Mouse (Mus musculus) hematopoietic stem cell, adult 5-6 weeks (primary cell): ENCODE data around the gene Cenpq. TPM values are rescaled to one million over a fixed set of nuclear protein-coding genes. Genes with fewer than 3 reads are reported as not detected.
A peak's percentile ranks its signal among the peaks of the same experiment; 100 is the strongest.

Experiments used
- ATAC-seq, 2 experiments: fragments of 125-278 bp in 1 of 2; replicated peaks in 1 of 2; 2 replicates each; pipeline ENCODE4 v1.8.0; 2016 to 2017; ENCODE audit warnings: inconsistent platforms in 2 of 2, mild to moderate bottlenecking in 2 of 2, moderate number of reproducible peaks in 2 of 2, low read depth in 1 of 2, moderate TSS enrichment in 1 of 2; ENCODE audit not compliant: low FRiP score in 2 of 2, poor library complexity in 2 of 2, severe bottlenecking in 2 of 2, insufficient read depth in 1 of 2, low TSS enrichment in 1 of 2
- total RNA-seq: library from RNA; stranded (forward); fragments of 172-1452, 232-1000 nt; gene quantifications from 2 replicates; pipeline ENCODE4 v1.2.3, GENCODE M21; 2017

Gene Cenpq
- total RNA-seq: 45.8 and 49.4 TPM in 2 replicates

DNA sequence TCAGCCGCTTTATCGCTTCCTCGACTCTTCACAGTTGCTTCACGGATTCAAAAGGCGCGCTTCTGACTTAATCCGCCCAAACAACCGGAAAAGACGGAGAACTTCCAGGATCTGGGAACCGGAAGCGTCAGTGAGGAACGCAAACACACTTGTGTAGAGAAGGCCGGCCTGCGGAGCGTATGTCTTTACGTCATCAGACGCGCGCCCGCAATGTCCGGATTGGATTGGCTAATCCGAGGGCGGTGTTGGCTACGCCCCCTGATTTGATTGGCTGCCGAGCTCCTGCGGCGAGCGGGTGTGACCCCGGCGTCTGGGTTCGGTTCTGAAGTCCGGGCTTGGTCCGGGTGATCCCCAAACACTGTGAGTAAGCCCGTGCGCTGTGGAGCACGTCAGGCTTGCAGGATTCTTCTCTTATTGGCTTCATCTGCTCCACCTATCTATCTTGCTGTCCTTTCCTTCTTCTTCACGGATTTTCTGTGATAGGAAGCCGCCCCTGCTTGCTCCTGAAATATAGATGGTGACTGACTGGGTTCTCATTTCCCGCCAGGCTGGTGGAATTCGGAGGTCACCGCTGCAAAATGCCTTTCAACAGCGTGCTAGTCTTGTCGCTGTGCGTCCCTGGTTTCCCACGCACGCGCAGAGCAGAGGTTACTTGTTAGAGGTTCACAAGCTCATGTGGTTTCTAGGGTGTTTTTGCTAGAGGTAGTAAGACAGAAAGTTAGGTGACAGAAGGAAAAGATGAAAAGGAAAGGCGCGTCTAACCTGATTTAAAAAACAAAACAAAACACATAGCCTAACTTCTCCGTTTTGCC, at the start of gene Cenpq, which contains the start of gene Mut:
Gene Cenpq, minus strand, starts transcription at position 628 of the 812 bp plus-strand sequence.
Gene Mut, plus strand, starts transcription at position 266 of the 812 bp plus-strand sequence.
- peak; percentile 97 to 98 for ATAC-seq

DNA sequence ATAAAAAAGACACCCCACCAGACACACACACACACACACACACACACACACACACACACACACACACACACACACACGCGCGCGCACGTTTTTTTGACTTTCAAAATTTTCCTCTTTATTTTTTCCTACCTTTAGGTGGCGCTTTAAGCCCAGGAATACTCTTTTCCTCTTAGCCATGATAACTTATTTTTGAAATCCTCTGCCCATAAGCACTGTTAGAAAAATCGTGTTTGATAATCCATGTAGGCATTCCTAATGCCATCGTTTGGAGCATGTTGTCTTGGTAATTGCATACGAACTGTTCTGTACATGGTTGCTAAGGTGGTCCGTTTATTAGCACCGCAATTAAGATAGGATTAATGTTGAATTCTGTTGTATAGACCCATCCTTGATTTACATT, 43.1 kb upstream of the Cenpq start:
- ATAC-seq: no peak

DNA sequence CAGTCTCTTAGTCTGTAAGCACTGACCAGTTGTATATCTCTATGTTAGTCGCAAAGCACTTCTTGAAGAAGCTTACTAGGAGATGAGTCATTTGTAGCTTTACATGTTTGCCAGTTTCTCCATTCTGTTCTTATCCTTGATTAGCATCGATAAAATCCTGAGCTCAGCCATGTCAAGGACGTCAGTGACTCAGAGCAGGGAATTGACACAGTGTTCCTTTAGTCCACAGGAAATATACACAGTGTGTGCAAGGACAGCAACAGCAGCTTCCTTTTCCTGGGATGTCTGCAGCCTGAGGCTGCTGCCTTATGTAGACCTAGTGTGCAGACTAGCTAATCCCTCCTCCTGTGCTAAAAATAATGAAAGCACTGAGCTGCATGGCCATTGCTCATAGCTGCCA, 13.7 kb upstream of the Cenpq start:
- ATAC-seq: no peak

DNA sequence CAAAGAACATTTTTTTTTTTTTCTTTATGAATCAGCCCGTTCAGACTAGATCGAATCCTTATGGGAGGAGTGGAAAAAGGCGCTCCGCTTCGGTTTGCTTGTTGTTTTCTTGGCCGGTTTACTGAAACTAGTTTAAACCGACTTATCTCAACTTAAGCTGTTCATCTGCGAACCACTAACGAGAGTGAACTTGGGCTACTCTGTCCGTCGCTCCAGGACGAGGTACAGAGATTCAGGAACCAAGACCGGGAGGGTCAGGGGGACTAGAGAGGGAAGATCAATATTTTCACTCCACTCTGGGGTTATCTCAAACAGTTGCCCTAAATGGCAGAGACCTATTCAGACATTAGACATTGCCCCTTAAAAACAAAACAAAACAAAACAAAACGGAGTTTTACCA, 862 bp downstream of the Cenpq start:
- peak; percentile 2 to 27; a peak in 3 of 4 replicates for ATAC-seq

DNA sequence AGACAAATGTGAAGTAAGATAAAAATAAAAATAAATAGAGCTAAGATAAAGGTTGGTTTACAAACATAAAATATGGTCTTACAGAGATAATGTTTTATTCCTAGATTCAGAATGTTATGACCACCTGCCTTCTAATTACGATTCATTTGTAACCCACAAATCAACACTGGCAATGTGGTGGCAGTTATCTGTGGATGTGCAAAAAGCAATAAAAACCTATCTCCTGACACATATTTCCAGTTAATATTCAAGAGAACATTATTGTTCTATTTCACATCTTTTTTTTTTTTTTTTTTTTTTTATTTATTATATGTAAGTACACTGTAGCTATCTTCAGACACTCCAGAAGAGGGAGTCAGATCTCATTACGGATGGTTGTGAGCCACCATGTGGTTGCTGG, 19.3 kb downstream of the Cenpq start:
- ATAC-seq: no peak

DNA sequence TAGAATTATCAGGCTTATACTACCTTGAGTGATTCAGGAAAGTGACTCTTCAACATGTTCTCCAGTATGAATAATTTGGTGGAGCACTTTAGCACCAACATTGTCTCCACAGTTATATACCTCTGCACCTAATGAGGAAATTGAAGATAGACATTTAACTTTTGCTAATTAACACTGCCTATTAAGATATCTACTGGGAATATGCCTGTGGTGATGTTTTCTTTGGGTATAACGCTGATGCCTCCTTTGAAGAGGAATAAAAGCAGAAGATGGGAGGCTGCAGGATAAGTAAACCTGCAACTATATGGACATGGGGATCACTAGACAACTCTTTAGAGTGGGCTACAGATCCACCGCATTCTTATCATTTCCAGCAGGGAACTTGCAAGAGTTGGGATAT, 20.6 kb downstream of the Cenpq start, which contains the start of gene Glyatl3:
Gene Glyatl3, minus strand, starts transcription at position 101 of the 400 bp plus-strand sequence.
- no peak for ATAC-seq

DNA sequence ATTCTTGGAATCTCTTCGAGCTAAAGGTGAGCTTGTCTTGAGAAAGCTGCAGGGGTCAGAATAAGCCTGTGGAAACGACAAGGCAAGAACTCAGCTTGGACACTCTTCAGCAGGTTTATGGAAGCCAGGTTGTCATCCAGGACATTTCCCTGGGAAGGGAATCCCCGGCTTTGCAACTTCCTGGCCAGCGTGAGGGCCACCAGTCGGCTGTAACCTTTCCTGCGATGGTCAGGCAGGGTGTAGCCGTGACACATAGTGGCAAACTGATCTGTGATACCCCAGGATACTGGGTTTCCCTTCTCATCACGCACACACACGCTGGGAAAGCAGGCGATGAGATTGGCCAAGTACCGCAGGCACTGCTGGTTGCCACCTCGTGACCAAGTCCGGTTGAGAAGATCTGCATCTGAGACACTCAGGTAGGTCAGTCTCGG, 30.1 kb downstream of the Cenpq start:
- peak; percentile 42 to 57; a peak in 3 of 4 replicates for ATAC-seq

DNA sequence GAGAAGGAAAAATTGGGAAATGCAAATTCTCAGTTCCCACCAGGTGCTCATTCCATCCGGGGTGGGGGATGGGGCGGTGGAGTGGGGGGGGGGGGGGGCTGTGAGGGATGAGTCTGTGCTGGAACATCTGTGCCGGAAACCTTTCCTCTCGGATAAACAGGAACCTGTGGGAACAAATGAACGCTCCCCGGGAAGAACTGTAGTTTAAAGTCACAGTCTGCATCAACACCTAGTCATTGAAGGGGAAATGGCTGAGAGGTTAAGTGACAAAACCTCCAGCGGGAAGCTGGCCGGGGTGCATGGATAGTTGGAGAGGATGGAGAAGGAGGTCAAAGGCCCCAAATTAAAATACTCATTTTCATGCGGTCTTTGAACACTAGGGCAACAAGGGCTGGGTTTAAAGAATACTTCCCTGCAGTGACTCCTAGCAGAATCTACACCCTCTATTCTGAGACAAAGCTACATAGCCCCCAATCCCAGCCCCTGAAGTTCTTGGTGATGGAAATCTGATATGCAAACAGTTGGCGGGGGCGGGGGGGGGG, 30.7 kb downstream of the Cenpq start:
- ATAC-seq: no peak

DNA sequence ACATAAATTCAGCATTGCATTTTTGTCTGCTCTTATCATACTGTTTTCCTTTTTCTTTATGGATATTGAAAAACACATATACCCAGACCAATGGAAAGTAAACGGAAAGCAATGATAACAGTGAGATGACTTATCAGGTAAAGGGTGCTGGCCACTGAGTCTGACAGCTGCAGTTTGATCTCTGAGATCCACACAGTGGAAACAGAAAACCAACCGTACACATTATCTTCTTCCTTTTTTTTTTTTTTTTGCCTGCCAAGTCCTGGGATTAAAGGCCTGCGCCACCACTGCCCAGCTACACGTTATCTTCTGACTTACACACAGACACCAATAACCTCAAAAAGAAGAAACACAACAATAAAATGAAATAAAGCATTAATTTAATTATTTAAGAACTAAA, 31.5 kb downstream of the Cenpq start:
- peak in 1 of 2 experiments; percentile 4; a peak in 1 of 4 replicates for ATAC-seq

DNA sequence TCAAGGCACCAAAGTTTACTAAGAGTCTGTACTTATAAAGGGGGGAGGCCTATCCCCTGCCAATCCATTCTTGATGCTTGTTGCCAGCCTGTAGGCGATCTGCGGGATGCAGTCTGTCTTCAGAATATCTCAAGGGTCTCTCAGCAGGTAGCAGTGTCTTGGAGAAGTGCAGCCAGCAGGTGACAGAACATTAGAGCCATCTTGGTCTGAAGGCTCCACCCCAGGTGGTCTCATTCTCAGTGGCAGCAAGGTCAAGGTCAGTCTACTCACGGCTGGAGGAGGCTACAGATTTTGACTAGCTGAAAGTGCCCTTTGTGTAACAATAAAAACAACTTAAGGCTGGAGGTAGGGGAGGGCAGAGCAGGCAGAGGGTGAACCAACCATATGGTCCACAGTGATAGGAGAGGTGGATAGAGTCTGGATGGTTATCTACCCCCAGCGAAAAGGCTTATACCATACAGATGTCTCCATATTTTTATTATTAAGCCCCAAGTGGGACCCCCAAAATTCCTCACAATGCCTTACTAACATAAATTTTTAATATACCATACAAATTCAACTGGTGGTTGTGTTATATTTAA, 35.0 kb downstream of the Cenpq start:
- no peak for ATAC-seq

DNA sequence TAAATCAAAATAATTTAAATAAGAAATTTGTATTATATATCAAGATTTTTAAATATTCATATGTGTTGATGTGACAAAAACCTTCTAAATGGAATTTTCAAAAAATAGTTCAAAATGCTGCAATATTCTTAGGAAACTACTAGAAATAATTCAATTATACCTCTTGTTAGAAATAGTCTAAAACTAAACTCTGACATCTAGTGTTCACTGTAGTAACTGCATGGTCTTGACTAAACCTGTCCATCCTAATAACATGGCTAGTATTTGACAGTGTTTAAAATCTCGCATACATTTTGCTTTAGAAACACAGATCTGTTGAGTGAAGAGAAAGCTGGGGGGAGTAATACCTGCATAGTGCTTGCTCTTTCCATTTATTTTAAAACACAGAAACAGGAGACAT, 38.0 kb downstream of the Cenpq start:
- peak; percentile 69 to 71; a peak in 3 of 4 replicates for ATAC-seq

DNA sequence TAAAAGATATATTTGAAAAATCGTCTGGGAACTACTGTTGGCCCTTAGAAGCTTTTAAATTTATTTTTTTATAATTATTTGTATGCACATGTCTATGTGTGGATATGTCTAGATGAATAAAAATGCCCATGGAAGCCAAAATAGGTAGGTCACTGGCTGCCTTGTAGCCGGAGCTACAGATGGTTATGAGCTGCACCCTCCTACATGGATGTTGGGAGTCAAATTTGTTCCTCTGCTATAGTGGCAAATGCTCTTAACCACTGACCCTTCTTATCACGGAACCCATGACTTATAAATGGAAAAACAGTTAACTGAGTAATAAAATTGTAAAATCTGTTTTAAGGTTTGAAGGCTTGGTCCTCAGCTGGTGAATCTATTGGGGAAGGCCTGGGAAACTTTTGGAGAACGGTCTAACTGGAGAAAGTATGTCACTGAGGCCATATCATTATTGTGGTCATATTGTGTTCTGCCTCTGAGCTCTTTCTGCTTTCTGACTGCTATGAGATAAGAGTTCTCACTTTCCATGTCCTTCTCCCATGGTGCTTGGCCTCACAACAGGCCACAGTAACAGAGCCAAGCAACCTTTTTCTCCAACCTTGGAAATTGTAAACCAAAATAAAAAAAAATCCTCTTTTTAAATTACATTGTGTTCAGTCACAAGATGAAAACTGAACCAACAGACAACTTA, 46.9 kb downstream of the Cenpq start:
- no peak for ATAC-seq

DNA sequence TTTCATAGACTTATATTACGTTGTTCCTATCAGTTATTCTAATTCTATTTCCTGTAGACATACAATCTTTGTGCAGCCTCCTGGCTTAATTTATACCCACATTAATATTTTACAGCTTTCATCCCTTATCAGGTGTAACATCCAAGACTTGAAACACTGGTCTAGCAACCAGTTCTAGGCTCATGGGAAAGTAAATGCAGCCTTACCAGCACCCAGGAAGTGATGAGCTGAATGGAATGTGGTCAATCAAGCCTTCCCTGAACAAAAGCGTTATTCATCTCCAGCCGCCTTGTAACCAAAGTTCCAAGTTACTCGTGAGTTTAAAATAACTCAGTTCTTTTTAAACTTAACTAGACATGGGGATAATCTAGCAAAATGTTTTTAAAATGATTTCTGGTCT, 49.7 kb downstream of the Cenpq start:
- no peak for ATAC-seq

DNA sequence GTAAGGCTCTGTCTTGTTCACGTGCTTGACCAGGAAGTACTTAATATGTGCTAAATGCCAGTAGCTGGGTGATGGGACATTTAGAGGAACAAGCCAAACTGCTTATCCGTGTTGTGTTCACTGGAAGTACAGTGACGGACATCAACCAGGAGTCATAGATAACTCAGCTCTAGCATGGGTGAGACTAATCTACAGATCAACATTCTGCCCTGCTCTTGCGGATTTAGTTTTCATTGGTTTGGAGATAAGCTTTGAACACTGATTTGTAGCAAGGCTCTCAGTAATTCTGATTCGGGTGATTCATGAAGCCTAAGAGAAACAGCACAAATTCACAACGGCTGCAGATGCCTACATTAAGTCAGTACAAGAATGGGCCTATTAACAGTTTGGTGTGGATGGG, 52.7 kb downstream of the Cenpq start:
- no peak for ATAC-seq

DNA sequence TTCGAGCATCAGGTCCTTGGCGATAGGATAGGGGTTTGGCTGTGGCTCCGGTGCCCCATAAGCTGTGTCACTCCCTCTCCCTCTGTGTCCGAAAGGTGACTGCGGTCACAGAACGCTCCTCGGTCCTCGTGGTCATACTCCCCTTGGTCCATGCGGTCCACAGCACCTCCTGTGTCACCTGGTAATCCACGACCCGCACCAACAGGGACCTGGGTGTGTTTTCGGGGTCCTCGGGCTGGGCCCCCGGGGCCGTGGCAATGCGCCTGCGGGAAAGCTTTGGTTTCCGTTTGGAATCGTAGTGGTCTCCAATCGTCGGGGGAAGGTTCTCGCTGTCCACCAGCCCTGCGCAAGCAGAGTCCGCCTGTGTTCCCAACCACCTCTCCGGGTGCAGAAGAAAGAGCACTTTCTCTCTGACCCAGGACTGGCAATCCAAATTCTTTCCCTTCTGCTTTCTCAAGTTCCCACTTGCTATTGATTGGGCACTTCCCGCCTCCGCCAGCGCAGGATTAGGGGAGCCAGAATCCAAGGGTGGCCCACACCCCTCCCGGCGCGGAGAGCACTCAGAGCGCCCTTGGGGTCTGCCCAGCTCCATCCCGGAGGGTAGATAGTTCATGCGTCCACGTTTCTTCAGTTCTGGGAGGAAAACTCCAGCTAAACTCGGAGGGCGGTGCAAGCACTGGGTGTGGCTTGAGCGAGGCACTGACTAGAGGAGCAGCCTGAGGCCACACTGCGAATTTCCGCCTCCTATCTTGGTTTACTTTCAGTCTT, 54.7 kb downstream of the Cenpq start, which contains the start of gene 9130008F23Rik:
Gene 9130008F23Rik, minus strand, starts transcription at position 636 of the 768 bp plus-strand sequence.
- peak; percentile 72 to 74 for ATAC-seq

DNA sequence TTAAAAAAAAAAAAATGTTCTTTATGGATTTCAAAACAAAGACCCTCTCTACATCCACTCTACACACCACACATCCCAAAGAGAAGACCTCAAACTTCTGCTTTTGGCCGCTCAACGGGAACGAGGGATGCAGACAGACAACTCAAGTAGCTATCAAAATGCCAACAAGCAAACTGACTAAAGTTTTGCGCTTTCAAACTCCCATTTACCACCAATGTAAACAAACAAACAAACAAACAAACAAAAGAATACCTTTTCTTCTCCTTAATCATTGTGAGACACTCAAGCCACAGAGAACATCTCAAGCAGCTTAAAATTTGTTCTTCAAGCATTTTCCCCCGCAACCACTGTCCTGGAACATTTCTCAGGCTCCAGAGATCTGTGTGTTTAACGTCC, 55.3 kb downstream of the Cenpq start:
- peak in 1 of 2 experiments; percentile 18; a peak in 1 of 4 replicates for ATAC-seq

DNA sequence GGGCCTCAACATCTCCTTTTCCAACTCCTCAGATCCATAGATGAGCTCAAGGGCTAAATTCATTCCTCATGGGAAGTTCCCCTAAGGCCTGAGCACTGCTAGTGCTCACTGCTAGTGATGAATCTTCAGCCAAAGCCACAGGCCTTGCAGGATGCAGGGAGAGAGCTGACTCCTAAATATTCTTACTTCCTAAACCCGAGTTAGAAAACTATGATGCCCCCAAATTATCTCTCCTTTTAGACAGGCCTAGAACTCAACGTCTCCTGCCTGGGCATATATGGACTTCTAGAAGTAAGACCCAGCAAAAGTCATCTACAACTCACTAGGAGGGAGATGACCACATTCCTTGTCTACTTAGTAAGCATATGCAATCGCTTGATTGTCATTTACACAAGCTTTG, 57.1 kb downstream of the Cenpq start:
- ATAC-seq: no peak
